Mouse (Mus musculus) cerebellum, adult 11 months (tissue): ENCODE data around the gene Tradd.

Experiments used
- DNase-seq: peaks from one replicate; pipeline ENCODE4 v3.0.0; 2022

The Tradd gene

GRCm38 (mm10) chr8:105264024-105264982, at the start of gene Tradd, which contains the start of gene Fbxl8:
Gene Tradd, minus strand, starts transcription at chr8:105264609.
Gene Fbxl8, plus strand, starts transcription at chr8:105264648.
- DNase-seq, result peak; percentile 50

DNA sequence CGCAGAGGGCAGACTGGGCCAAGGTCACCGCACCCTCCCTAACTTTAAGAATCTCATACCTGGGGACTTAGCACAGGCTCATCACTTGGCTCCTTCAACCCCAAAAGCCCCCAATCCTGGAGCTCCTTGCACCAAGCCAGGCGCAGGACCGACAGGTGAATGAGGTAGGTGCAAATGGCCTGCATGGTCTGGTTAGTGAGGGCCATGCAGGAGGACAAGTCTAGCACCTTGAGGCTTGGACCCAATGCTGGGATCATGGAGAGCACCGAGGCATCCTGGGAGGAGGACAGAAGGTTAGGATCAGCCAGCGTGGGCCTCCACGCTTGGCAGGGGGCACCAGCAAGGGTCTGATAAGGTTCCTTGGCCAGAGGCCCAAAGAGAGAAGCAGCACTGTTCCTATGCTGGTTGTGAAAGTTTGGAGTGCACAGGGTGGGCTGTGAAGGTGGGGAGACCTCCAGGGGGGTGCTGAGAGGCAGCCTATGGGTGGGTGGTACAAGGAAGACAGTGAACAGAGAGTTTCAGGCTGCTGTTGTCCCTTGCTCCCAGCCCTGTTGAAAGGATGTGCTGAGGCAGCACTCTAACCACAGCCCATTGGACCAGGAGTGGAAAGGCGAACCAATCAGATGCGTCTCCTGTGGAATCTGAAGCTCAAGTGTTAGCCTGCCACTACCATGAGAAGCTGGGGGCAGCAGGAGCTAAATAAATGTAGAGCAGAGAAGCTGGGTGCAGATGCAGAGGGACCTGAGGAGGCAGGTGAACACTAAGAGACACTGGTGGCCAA, 49.4 kb upstream of the Tradd start:
- DNase-seq, result peak; percentile 25

DNA sequence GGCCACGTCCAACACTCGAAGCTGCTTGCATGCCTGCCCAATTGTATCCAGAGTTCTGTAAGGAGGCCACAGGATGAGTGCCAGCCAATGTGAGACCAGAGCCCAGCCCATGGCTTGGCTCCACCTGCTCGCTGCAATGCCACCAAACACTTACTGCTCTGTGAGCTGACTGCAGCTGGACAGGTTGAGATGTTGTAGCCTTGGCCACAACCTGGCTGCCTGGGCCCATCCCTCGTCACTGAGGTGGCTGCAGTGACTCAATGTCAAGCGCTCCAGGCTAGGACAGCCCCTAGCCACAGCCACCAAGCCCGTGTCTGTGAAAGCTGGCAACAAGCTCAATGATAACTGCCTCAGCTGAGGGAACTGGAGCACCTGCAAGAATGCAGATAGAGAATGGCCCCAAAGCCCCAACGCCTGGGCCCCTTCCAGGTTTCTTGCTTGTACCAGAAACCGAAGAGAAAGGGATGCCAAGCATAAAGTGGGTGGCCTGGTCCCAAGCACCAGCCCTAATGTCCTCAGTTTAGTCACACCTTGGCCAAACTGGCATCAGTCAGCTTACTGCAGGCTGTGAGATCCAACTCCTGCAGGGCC, 48.6 kb upstream of the Tradd start:
- peak; percentile 40 for DNase-seq

DNA sequence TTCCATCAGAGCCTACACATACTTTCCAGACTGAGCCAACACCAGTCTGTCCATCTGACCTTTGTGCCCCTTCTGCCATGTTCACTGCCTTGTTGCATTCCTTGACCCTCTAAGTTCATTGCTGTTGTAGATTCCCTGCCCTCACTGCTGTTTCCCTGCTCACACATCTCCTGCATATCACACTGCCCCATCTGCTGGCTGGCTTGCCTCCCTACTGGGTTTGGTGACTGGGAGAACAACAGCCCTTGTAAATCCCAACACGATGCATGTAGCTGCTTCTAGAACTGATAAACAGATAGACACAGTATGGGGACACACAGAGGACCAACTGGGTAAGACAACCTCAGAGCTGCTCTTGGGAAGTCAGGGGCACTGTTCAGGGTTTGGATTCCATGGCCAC, 47.3 kb upstream of the Tradd start:
- no peak for DNase-seq

DNA sequence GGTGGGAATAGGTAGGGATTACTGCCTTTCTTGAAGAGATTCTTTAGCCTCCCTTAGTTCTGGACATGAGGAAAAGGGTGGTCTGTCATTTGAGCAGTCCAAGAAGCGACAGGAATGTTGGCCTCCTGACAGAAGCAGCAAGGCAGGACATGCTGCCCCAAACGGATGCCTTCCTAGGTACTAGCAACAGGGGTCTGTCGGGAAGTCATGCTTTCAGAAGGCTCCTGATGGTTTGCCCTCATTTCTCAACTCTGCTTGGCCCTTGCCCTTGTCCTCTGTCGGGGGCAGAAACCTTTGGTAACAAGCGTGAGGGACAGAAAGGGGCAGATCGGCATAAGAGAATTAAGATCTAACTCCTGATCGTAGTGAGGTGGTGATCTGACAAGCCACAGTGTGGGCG, 45.7 kb upstream of the Tradd start:
- peak; percentile 38 for DNase-seq

DNA sequence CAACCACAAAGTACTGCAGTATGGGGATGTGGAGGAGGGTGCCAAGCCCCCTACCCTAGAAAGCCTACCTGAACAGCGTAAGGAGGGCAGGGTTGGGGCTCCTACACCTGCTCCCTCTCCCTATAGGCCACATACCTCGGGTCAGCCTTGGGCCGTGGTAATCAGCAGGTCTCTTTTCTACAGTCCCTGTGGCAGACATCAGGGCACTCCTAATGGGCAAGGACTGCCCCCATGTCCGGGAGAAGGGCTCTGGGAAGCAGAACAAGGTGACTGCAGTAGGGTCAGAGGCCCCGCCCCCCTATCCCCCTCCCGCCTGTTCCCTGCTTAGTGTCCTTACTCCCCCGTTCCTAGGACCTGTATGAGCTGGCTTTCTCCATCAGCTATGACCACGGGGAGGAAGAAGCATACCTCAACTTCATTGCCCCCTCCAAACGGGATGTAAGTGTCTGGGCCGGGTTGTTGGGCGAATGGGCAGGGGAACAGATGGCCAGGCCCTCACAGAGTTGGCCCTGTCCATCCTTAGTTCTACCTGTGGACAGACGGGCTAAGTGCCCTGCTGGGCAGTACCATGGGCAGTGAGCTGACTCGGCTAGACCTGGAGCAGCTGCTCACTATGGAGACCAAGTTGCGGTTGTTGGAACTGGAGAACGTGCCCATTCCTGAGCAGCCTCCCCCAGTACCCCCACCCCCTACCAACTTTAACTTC, 44.9 kb upstream of the Tradd start:
- peak; percentile 92 for DNase-seq

GRCm38 (mm10) chr8:105308428-105308827, 44.0 kb upstream of the Tradd start:
- DNase-seq, result no peak

DNA sequence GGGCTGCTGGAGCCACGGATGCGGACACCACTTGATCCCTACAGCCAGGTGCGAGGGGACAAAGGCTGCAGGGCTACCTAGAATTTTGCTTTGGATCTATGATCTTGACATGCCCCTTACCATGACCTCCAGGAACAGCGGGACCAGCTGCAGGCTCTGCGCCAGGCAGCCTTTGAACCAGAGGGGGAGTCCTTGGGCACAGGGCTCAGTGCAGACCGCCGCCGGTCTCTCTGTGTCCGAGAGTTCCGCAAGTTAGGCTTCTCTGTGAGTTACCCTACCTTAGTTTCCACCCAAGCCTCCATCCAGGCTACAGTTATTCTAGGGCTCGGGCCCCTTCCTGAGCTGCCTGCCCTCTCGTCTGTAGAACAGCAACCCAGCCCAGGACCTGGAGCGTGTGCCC, 43.3 kb upstream of the Tradd start:
- DNase-seq, result peak; percentile 41

- DNase-seq, result peak; percentile 30
Observed at GRCm38 (mm10) chr8:105306146-105306691, 41.8 kb upstream of the Tradd start.

DNA sequence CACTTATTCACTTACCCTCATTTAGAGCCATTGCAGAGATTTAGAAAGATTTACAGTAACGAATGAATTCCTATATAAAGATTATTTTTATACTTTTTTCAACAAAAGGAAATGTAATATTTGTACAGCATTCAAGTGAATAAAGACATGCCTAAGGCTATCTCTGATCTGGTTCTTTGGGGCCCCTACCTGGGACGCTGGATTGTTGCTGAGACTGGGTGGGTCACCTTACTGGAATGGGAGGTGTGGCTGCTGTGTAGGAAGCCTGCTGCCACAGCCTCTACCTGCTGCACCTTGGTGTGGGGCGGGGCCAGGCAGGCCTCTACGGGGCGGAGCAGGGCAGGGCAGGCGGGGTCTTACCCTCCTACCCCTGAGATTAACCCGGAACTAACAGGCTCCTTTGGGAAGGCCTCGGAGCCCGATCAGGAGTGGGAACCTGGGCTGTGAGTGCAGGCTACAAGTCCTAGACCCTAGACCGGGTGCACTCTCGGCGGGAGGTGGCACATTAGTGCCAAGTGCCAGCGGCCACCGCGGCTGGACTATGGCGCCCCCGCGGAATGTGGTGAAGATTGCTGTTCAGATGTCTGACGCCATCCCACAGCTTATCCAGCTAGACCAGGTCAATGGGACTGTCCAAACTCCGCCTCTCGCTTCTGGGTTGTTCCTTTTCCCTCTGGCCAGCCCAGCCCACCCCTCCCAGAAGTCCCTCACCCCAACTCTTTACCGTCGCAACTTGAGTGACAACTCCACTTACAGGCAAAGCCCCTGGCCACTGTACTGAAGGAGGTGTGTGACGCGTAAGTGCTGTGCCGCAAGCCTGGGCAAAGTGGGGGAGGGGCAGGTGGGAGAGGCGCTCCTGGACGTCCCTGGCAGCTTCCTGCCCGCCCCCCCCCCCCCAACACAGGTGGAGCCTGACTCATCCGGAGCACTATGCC, 41.1 kb upstream of the Tradd start, which contains the start of gene Elmo3:
TSS of gene Elmo3 (plus strand) at position 391 of the 935 bp plus-strand sequence.
- peak; percentile 79 for DNase-seq

- peak; percentile 22 for DNase-seq
Observed at GRCm38 (mm10) chr8:105304325-105305210, 40.2 kb upstream of the Tradd start.

- no peak for DNase-seq
Observed at GRCm38 (mm10) chr8:105303874-105304273, 39.5 kb upstream of the Tradd start.

DNA sequence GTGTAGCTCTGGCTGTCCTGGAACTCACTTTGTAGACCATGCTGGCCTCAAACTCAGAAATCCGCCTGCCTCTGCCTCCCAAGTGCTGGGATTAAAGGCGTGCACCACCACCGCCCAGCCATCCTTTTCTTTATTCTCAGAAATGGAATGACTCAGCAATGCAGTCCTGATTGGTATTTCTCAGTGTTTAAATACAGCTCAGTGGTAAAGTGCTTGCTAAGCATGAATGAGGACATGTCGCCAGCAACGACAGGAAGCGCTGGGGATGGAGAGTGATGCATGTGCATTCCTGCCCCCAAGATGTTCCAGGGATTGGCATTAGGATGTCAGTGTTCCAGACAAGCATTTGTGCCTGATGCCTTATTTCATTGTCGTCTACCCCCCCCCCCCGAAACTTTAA, 39.0 kb upstream of the Tradd start:
- no peak for DNase-seq

GRCm38 (mm10) chr8:105299962-105300361, 35.6 kb upstream of the Tradd start:
- DNase-seq, result peak; percentile 25

GRCm38 (mm10) chr8:105298351-105299252, 34.2 kb upstream of the Tradd start:
- peak; percentile 25 for DNase-seq

- peak; percentile 87 for DNase-seq
Observed at GRCm38 (mm10) chr8:105297511-105298192, 33.2 kb upstream of the Tradd start, which contains the start of gene E2f4. Gene E2f4, plus strand, starts transcription at chr8:105297663.

- DNase-seq, result no peak
Observed at GRCm38 (mm10) chr8:105295895-105296573, 31.6 kb upstream of the Tradd start, which contains the start of gene Exoc3l. Gene Exoc3l, minus strand, starts transcription at chr8:105296101.
